Mouse (Mus musculus) testis, adult 2 months (tissue): ENCODE measurements around the gene Aldh1b1.

ENCODE experiments used
- CTCF ChIP-seq: fragments of 200-500 bp; IDR thresholded peaks from 2 replicates; pipeline ENCODE4 v1.5.1; 2012; ENCODE audit warnings: low read depth, mild to moderate bottlenecking, inconsistent platforms, low read length, moderate library complexity; ENCODE audit not compliant: control insufficient read depth, insufficient read depth, insufficient replicate concordance
- POLR2A ChIP-seq: fragments of 200-500 bp; IDR thresholded peaks from 2 replicates; pipeline ENCODE4 v1.6.1; 2012; ENCODE audit warnings: low read depth, mild to moderate bottlenecking, inconsistent platforms, low read length, moderate library complexity; ENCODE audit not compliant: control insufficient read depth

- TF ChIP-seq POLR2A (no peak), CTCF (no peak)
Measured at GRCm38 (mm10) chr4:45769791-45770637, 28.8 kb upstream of the Aldh1b1 start.
